Mouse (Mus musculus) testis, postnatal 10 days (tissue): ENCODE measurements around the gene Spdya.
"Not testable (repeated sequence)": the region's sequence is repeated elsewhere in the genome, so short reads cannot be mapped to it uniquely, and the experiment has no call there.

Experiments used
- DNase-seq: peaks from one replicate; pipeline ENCODE4 v3.0.0; 2021; ENCODE audit warnings: low spot score

Spdya gene

GRCm38 (mm10) chr17:71633350-71633749, 81.5 kb downstream of the Spdya start:
- no peak for DNase-seq

- DNase-seq, result no peak
These were observed 84.9 kb downstream of the Spdya start for GRCm38 (mm10) chr17:71636786-71637185.

- DNase-seq, result no peak
These were observed 85.9 kb downstream of the Spdya start for GRCm38 (mm10) chr17:71637750-71638265.

GRCm38 (mm10) chr17:71639056-71639455, 87.2 kb downstream of the Spdya start:
- not testable (repeated sequence) for DNase-seq
